Mouse (Mus musculus) ES-E14 (cell line): ENCODE measurements around the gene Syt3.

ENCODE experiments used
- CHD2 ChIP-seq: IDR thresholded peaks from 2 replicates; pipeline ENCODE4 v1.6.1; 2014; ENCODE audit warnings: mild to moderate bottlenecking, low read depth, low read length, inconsistent platforms
- MAFK ChIP-seq: IDR thresholded peaks from 2 replicates; pipeline ENCODE4 v1.6.1; 2014; ENCODE audit warnings: mild to moderate bottlenecking, low read depth, low read length, inconsistent platforms; ENCODE audit not compliant: insufficient read depth

- no peak for TF ChIP-seq CHD2
- TF ChIP-seq MAFK = no peak
These were observed 57.3 kb downstream of the Syt3 start for GRCm38 (mm10) chr7:44441180-44441579.
